Mouse (Mus musculus) midbrain, embryonic 14.5 days (tissue): ENCODE results near the gene Atp13a2. TPM values are rescaled to one million over a fixed set of nuclear protein-coding genes. Genes with fewer than 3 reads are reported as not detected.
A peak's percentile ranks its signal among the peaks of the same experiment; 100 is the strongest.

Source experiments
- ATAC-seq: fragments of 200-750 bp; cut with Nextera tagmentation; 2 replicates; pipeline ENCODE4 v1.8.0; 2017; ENCODE audit warnings: moderate number of reproducible peaks, moderate library complexity; ENCODE audit not compliant: low FRiP score, low TSS enrichment
- DNase-seq: peaks from one replicate; pipeline ENCODE4 v3.0.0-alpha.2; 2015
- H3K27ac ChIP-seq: fragments of 300-500 bp; sonication (generic); replicated peaks from 2 replicates; pipeline ENCODE4 v1.5.1; 2014; ENCODE audit warnings: mild to moderate bottlenecking, low read depth, low read length, moderate library complexity
- H3K27me3 ChIP-seq: fragments of 300-500 bp; sonication (generic); 2 replicates; pipeline ENCODE4 v1.6.1; 2014; ENCODE audit warnings: low read length, control low read depth, mixed read lengths; ENCODE audit not compliant: control insufficient read depth, insufficient read depth
- H3K36me3 ChIP-seq: fragments of 300-500 bp; sonication (generic); 2 replicates; pipeline ENCODE4 v1.6.1; 2014; ENCODE audit warnings: low read length, control low read depth; ENCODE audit not compliant: control insufficient read depth, insufficient read depth
- H3K4me1 ChIP-seq: fragments of 300-500 bp; sonication (generic); 2 replicates; pipeline ENCODE4 v1.6.1; 2014; ENCODE audit warnings: mild to moderate bottlenecking, antibody characterized with exemption, low read length, control low read depth; ENCODE audit not compliant: control insufficient read depth, insufficient read depth
- H3K4me2 ChIP-seq: fragments of 300-500 bp; sonication (generic); 2 replicates; pipeline ENCODE4 v1.6.1; 2014; ENCODE audit warnings: mild to moderate bottlenecking, low read length, moderate library complexity
- H3K4me3 ChIP-seq: fragments of 300-500 bp; sonication (generic); replicated peaks from 2 replicates; pipeline ENCODE4 v1.5.1; 2014; ENCODE audit warnings: low read depth, low read length
- H3K9ac ChIP-seq: fragments of 300-500 bp; sonication (generic); replicated peaks from 2 replicates; pipeline ENCODE4 v1.6.1; 2014; ENCODE audit warnings: mild to moderate bottlenecking, low read length, moderate library complexity
- H3K9me3 ChIP-seq: fragments of 300-500 bp; sonication (generic); 2 replicates; pipeline ENCODE4 v1.6.1; 2016; ENCODE audit warnings: low read length, control low read depth, mixed read lengths; ENCODE audit not compliant: control insufficient read depth
- WGBS: fragments of 180-500 bp; shearing (Covaris S2); extraction: QIAGEN DNeasy Blood & Tissue Kit; methylation state at CpG from one replicate; pipeline ENCODE4 v1.1.7; 2014; 5-methylcytosine and 5-hydroxymethylcytosine counted together
- polyA plus RNA-seq: library from polyadenylated mRNA; unstranded; fragments of >200 nt; fragmentation: Nextera tagmentation; extraction: Ambion mirVana; gene quantifications from 2 replicates; pipeline ENCODE4 v1.2.1, GENCODE M21; 2014

Gene Atp13a2
- polyA plus RNA-seq, 1 experiment from 2014 or later: 162 TPM

DNA sequence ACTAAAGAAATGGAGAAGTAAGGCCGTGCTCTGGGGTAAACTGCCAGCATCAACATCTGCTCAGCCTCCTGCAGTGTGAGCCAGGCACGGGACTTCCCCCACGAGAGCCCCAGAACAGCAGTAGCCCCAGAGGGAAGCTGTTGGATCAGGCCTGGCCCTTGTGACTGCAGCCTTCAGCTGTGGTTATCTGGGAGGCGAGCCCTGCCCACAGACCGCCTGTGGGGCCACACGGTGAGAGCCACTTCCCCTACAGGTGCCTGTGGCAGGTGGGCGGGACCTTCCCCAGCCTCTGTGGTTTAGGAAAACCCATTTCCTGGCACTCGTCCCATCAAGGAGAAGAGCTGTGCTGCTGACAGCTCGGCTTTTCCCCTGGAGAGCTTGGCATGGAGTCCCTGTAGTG is 3.2 kb upstream of the Atp13a2 start:
- Histone ChIP-seq H3K4me1 (peaks cover 19% of the 10 kb centered on the region), H3K9ac (no peak overlapping the region), H3K9me3 (no peaks in the 10 kb centered on the region), H3K27ac (peak overlapping the region; percentile 41; the same call in 1 of the 2 replicates), H3K36me3 (peaks cover 18% of the 10 kb centered on the region), H3K4me3 (no peak overlapping the region), H3K4me2 (no peak overlapping the region), H3K27me3 (no peaks in the 10 kb centered on the region)
- WGBS: 16% methylated on average over 9 of the region's 9 CpGs
- ATAC-seq: no peak
- DNase-seq: peak; percentile 31

GRCm38 (mm10) chr4:140984544-140984943 is 2.1 kb upstream of the Atp13a2 start:
- no peak for DNase-seq
- Histone ChIP-seq H3K9me3 (no peaks in the 10 kb centered on the region), H3K4me2 (no peak overlapping the region), H3K36me3 (peaks cover 12% of the 10 kb centered on the region), H3K9ac (no peak overlapping the region), H3K4me1 (peaks cover 29% of the 10 kb centered on the region), H3K27ac (no peak overlapping the region), H3K27me3 (no peaks in the 10 kb centered on the region), H3K4me3 (no peak overlapping the region)
- no peak for ATAC-seq
- WGBS: 85% methylated on average over 6 of the region's 6 CpGs

- Histone ChIP-seq H3K9me3 (no peaks in the 10 kb centered on the region), H3K9ac (peak overlapping the region; percentile 95), H3K36me3 (peaks cover 7% of the 10 kb centered on the region; the same call in 1 of the 2 replicates), H3K4me1 (peaks cover 34% of the 10 kb centered on the region), H3K27me3 (no peaks in the 10 kb centered on the region), H3K4me3 (peak overlapping the region; percentile 98), H3K4me2 (peak overlapping the region; percentile 76), H3K27ac (peak overlapping the region; percentile 87)
- DNase-seq: peak; percentile 54
- ATAC-seq: peak; percentile 14
- WGBS: 23% methylated on average over 15 of the region's 15 CpGs
Measured at GRCm38 (mm10) chr4:140986024-140986710, 506 bp upstream of the Atp13a2 start.

DNA sequence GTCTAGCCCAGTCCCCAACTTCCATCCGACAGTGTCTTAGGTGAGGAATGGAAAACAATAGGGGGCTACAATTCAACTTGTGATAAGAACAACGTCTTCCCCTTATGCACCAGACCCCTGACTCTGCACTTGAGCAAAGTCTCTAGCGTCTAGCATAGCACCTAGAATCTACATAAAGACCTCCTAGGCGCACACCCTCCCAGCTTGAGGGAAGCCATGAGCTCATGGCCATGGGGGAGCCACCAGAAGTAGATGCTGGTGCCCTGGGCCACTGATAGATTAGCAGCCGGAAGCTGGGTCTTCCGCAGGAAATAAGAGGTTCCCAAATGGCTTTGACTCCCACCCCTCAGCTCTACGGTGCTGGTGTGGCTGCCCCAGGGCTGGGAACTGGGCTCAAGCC is 803 bp downstream of the Atp13a2 start:
- Histone ChIP-seq H3K4me2 (peak overlapping the region; percentile 76), H3K36me3 (peaks cover 15% of the 10 kb centered on the region), H3K9me3 (no peaks in the 10 kb centered on the region), H3K27ac (peak overlapping the region; percentile 87; the same call in 1 of the 2 replicates), H3K27me3 (no peaks in the 10 kb centered on the region), H3K9ac (peak overlapping the region; percentile 95), H3K4me1 (peaks cover 34% of the 10 kb centered on the region), H3K4me3 (peak overlapping the region; percentile 98)
- ATAC-seq: no peak
- no peak for DNase-seq
- 33% methylated on average over 7 of the region's 7 CpGs for WGBS

- Histone ChIP-seq H3K9me3 (no peaks in the 10 kb centered on the region), H3K27me3 (no peaks in the 10 kb centered on the region), H3K36me3 (peaks cover 29% of the 10 kb centered on the region), H3K9ac (no peak overlapping the region; the same call in 1 of the 2 replicates), H3K4me1 (peaks cover 29% of the 10 kb centered on the region), H3K27ac (no peak overlapping the region), H3K4me2 (peak overlapping the region; percentile 76), H3K4me3 (peak overlapping the region; percentile 98; the same call in 1 of the 2 replicates)
- ATAC-seq (no peak), DNase-seq (no peak)
- WGBS: 66% methylated on average over 7 of the region's 7 CpGs
Measured at GRCm38 (mm10) chr4:140988706-140989290, 2.1 kb downstream of the Atp13a2 start.

DNA sequence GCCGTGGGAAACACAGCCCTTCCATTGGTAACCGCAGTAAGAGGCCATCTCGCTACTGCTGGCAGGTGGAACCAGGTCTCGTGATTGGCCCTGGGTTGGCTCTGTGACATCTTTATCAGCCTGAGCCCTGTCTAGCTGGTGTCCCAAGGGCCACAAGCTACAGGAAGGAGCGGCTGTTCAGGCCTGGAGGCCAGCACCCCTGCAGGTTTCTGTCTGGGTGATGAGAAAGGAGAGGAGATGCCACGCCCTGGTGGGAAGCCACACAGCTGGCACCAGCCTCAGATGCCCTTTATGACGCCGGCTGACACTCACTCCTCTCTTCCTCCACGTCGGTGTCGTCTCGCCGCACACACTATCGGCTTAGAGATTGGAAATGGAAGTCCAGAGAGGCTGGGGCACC is 2.8 kb downstream of the Atp13a2 start:
- no peak overlapping the region for H3K4me3 ChIP-seq
- H3K27me3 ChIP-seq: no peaks in the 10 kb centered on the region
- ATAC-seq: no peak
- H3K4me1 ChIP-seq: peaks cover 29% of the 10 kb centered on the region
- WGBS: 86% methylated on average over 14 of the region's 14 CpGs
- H3K36me3 ChIP-seq: peaks cover 35% of the 10 kb centered on the region
- DNase-seq: no peak
- peak overlapping the region; percentile 76; the same call in 1 of the 2 replicates for H3K4me2 ChIP-seq
- no peaks in the 10 kb centered on the region for H3K9me3 ChIP-seq
- no peak overlapping the region for H3K27ac ChIP-seq
- H3K9ac ChIP-seq: no peak overlapping the region

- Histone ChIP-seq H3K4me1 (peaks cover 27% of the 10 kb centered on the region), H3K4me3 (no peak overlapping the region), H3K27ac (no peak overlapping the region), H3K9ac (no peak overlapping the region), H3K36me3 (peaks cover 63% of the 10 kb centered on the region), H3K9me3 (no peaks in the 10 kb centered on the region), H3K4me2 (no peak overlapping the region), H3K27me3 (no peaks in the 10 kb centered on the region)
- ATAC-seq (no peak), DNase-seq (no peak)
- WGBS: 82% methylated on average over 20 of the region's 20 CpGs
Measured at GRCm38 (mm10) chr4:140992215-140992614, 5.5 kb downstream of the Atp13a2 start.

DNA sequence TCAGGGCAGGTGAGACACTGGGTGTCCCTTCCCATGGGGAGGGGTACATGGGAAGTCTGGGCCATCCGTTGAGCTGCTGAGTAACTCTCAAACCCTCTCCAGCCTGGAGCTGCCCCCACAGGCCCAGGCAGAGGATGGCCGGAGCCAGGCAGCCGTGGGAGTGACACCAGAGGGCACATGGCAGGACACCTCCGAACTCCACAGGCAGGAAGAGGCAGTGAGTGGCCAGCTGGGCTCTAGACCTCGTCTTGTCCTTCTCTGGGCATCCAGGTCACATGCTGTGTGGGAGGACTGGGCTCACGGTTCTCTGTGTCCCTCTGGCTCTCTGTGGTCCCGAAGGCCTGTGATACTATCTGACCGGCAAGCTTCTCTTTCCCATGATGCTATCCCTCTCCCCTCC is 7.2 kb downstream of the Atp13a2 start:
- Histone ChIP-seq H3K9ac (no peak overlapping the region), H3K4me2 (no peak overlapping the region), H3K9me3 (no peaks in the 10 kb centered on the region), H3K27me3 (no peaks in the 10 kb centered on the region), H3K36me3 (peaks cover 78% of the 10 kb centered on the region), H3K4me3 (no peak overlapping the region), H3K27ac (no peak overlapping the region), H3K4me1 (peaks cover 11% of the 10 kb centered on the region)
- WGBS: 84% methylated on average over 8 of the region's 8 CpGs
- no peak for ATAC-seq
- DNase-seq: no peak

DNA sequence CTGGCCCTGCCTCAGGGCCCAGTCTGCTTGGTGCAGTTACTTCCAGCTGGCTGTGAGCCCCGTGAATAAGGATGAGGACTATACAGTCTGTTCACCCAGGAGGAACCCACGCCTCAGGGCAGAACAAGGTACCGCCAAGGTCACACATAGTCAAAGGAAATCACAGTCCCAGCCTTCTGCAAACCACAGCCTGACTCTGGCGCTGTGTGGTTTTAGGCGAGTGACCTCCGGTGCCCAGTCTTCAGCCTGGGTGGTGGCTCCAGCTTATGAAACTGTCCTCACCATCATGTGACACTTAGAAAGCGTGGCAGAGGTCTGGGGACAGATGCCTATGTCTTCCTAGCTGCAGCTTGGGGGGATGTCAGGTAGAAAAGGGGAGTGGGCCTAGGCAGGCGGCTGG is 9.1 kb downstream of the Atp13a2 start:
- Histone ChIP-seq H3K27me3 (no peaks in the 10 kb centered on the region), H3K27ac (no peak overlapping the region), H3K4me2 (no peak overlapping the region), H3K4me1 (no peaks in the 10 kb centered on the region), H3K9me3 (no peaks in the 10 kb centered on the region), H3K36me3 (peaks cover 91% of the 10 kb centered on the region), H3K4me3 (no peak overlapping the region), H3K9ac (no peak overlapping the region)
- 91% methylated on average over 8 of the region's 8 CpGs for WGBS
- DNase-seq: no peak
- ATAC-seq: no peak
